Mouse (Mus musculus): ENCODE measurements around the gene Dhh. TPM values are rescaled to one million over a fixed set of nuclear protein-coding genes. Genes with fewer than 3 reads are reported as not detected.

The Dhh gene
- polyA plus RNA-seq, 2 experiments, result 0.08 TPM; not detected in 1

DNA sequence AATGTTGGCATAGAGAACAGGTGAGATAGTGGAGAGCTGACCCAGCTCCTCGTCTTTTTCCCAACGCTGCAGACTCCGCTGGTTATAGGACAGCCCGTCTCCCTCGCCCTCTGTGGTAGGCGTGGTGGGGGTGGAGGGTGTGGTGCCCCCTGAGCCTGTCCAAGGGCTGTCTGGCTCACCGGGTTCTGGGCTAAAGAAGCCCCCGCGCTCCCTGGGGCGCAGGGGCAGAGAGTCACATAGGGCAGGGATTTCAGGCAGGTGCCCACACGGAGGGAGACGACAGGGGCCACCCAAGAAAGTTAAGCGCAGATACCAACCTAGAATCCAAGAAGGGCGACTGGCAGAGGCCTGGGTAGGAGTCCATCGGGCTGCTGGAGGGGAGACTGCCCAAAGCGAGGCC lies 44.1 kb downstream of the Dhh start:
- Histone ChIP-seq H3K4me3 (ENCODE audit: insufficient read depth in 1 of 2, low read depth in 2 of 2, low read length in 2 of 2) (no peak overlapping the region), H3K27ac (no peak overlapping the region), H3K27me3 (ENCODE audit: control insufficient read depth, insufficient read depth, low read length) (no peaks in the 10 kb centered on the region), H3K9me3 (ENCODE audit: control insufficient read depth, low read length) (no peaks in the 10 kb centered on the region), H3K4me2 (ENCODE audit: low read depth) (no peak overlapping the region), H3K4me1 (replicated peaks; ENCODE audit: control insufficient read depth in 2 of 2, insufficient read depth in 2 of 2, low read length in 1 of 2) (no peaks in the 10 kb centered on the region), H3K9ac (replicated peaks) (no peak overlapping the region), H3K36me3 (replicated peaks; ENCODE audit: control insufficient read depth, insufficient read depth, low read depth) (peaks cover 91% of the 10 kb centered on the region)
- TF ChIP-seq CTCF (IDR thresholded peaks at IDR 0.05; ENCODE audit: low read depth), result no peak
- TF ChIP-seq EP300 (IDR thresholded peaks at IDR 0.05; ENCODE audit: low read depth), result no peak
- WGBS (ENCODE audit: insufficient replicate concordance), result 86% methylated on average over 16 of the region's 16 CpGs
- DNase-seq (ENCODE audit: low read depth in 3 of 3, low spot score in 3 of 3) (no peak), ATAC-seq (ENCODE audit: insufficient read depth) (no peak)

- Histone ChIP-seq H3K36me3 (replicated peaks; ENCODE audit: control insufficient read depth, insufficient read depth, low read depth) (peaks cover 93% of the 10 kb centered on the region), H3K4me1 (replicated peaks; ENCODE audit: control insufficient read depth in 2 of 2, insufficient read depth in 2 of 2, low read length in 1 of 2) (no peaks in the 10 kb centered on the region), H3K9me3 (ENCODE audit: control insufficient read depth, low read length) (no peaks in the 10 kb centered on the region), H3K4me2 (ENCODE audit: low read depth) (no peak overlapping the region), H3K27me3 (ENCODE audit: control insufficient read depth, insufficient read depth, low read length) (no peaks in the 10 kb centered on the region), H3K4me3 (ENCODE audit: insufficient read depth in 1 of 2, low read depth in 2 of 2, low read length in 2 of 2) (no peak overlapping the region), H3K9ac (replicated peaks) (no peak overlapping the region), H3K27ac (no peak overlapping the region)
- no peak for ATAC-seq (ENCODE audit: insufficient read depth)
- TF ChIP-seq EP300 (IDR thresholded peaks at IDR 0.05; ENCODE audit: low read depth) (no peak), CTCF (IDR thresholded peaks at IDR 0.05; ENCODE audit: low read depth) (no peak)
- WGBS (ENCODE audit: insufficient replicate concordance), result 88% methylated on average over 28 of the region's 28 CpGs
- DNase-seq (ENCODE audit: low read depth in 3 of 3, low spot score in 3 of 3), result no peak
Observed at GRCm38 (mm10) chr15:98853161-98853937, 45.0 kb downstream of the Dhh start.

- DNase-seq (ENCODE audit: low read depth in 3 of 3, low spot score in 3 of 3) (no peak), ATAC-seq (ENCODE audit: insufficient read depth) (no peak)
- WGBS (ENCODE audit: insufficient replicate concordance), result 88% methylated on average over 9 of the region's 9 CpGs
- Histone ChIP-seq H3K9ac (replicated peaks) (no peak overlapping the region), H3K9me3 (ENCODE audit: control insufficient read depth, low read length) (no peaks in the 10 kb centered on the region), H3K27me3 (ENCODE audit: control insufficient read depth, insufficient read depth, low read length) (no peaks in the 10 kb centered on the region), H3K4me3 (ENCODE audit: insufficient read depth in 1 of 2, low read depth in 2 of 2, low read length in 2 of 2) (no peak overlapping the region), H3K4me1 (replicated peaks; ENCODE audit: control insufficient read depth in 2 of 2, insufficient read depth in 2 of 2, low read length in 1 of 2) (no peaks in the 10 kb centered on the region), H3K4me2 (ENCODE audit: low read depth) (no peak overlapping the region), H3K27ac (no peak overlapping the region), H3K36me3 (replicated peaks; ENCODE audit: control insufficient read depth, insufficient read depth, low read depth) (peaks cover 92% of the 10 kb centered on the region)
- TF ChIP-seq EP300 (IDR thresholded peaks at IDR 0.05; ENCODE audit: low read depth) (no peak), CTCF (IDR thresholded peaks at IDR 0.05; ENCODE audit: low read depth) (no peak)
Observed at GRCm38 (mm10) chr15:98852733-98853132, 45.6 kb downstream of the Dhh start.

DNA sequence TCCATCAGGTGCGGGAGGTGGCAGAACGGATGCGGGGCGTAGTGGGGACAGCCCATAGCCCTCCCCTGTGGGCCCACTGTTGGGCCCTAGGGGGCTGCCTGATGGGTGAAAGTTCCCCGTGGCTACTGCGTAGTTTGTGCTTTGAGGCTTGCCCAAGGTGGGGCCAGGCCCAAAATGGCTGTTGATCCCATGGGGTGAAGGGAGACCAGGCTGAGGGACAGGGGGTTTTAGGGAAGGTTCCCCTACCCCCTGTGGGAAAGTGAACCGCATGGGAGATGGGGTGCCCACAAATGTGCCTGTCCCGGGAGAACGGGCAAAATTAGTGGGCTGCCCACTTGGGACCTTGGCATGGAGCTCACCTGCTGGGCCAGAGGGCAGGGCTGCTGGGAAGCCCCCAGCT lies 46.3 kb downstream of the Dhh start:
- H3K4me3 ChIP-seq (ENCODE audit: insufficient read depth in 1 of 2, low read depth in 2 of 2, low read length in 2 of 2), result no peak overlapping the region
- H3K36me3 ChIP-seq (replicated peaks; ENCODE audit: control insufficient read depth, insufficient read depth, low read depth), result peaks cover 92% of the 10 kb centered on the region
- H3K27ac ChIP-seq, result no peak overlapping the region
- no peak for TF ChIP-seq CTCF (IDR thresholded peaks at IDR 0.05; ENCODE audit: low read depth)
- TF ChIP-seq EP300 (IDR thresholded peaks at IDR 0.05; ENCODE audit: low read depth), result no peak
- H3K4me2 ChIP-seq (ENCODE audit: low read depth), result no peak overlapping the region
- H3K4me1 ChIP-seq (replicated peaks; ENCODE audit: control insufficient read depth in 2 of 2, insufficient read depth in 2 of 2, low read length in 1 of 2), result no peaks in the 10 kb centered on the region
- H3K9me3 ChIP-seq (ENCODE audit: control insufficient read depth, low read length), result no peaks in the 10 kb centered on the region
- ATAC-seq (ENCODE audit: insufficient read depth) (no peak), DNase-seq (ENCODE audit: low read depth in 3 of 3, low spot score in 3 of 3) (no peak)
- H3K9ac ChIP-seq (replicated peaks), result no peak overlapping the region
- 95% methylated on average over 9 of the region's 9 CpGs for WGBS (ENCODE audit: insufficient replicate concordance)
- H3K27me3 ChIP-seq (ENCODE audit: control insufficient read depth, insufficient read depth, low read length), result no peaks in the 10 kb centered on the region

GRCm38 (mm10) chr15:98851229-98851818 lies 47.0 kb downstream of the Dhh start:
- TF ChIP-seq EP300 (IDR thresholded peaks at IDR 0.05; ENCODE audit: low read depth) (no peak), CTCF (IDR thresholded peaks at IDR 0.05; ENCODE audit: low read depth) (no peak)

More at GRCm38 (mm10) chr15:98851229-98851818, 47.0 kb downstream of the Dhh start:
- no peak overlapping the region for H3K4me2 ChIP-seq (ENCODE audit: low read depth)
- no peak for DNase-seq (ENCODE audit: low read depth in 3 of 3, low spot score in 3 of 3)
- H3K9me3 ChIP-seq (ENCODE audit: control insufficient read depth, low read length), result no peaks in the 10 kb centered on the region
- no peak for ATAC-seq (ENCODE audit: insufficient read depth)
- no peaks in the 10 kb centered on the region for H3K4me1 ChIP-seq (replicated peaks; ENCODE audit: control insufficient read depth in 2 of 2, insufficient read depth in 2 of 2, low read length in 1 of 2)
- no peaks in the 10 kb centered on the region for H3K27me3 ChIP-seq (ENCODE audit: control insufficient read depth, insufficient read depth, low read length)
- no peak overlapping the region for H3K9ac ChIP-seq (replicated peaks)
- WGBS (ENCODE audit: insufficient replicate concordance), result 90% methylated on average over 21 of the region's 21 CpGs
- peaks cover 92% of the 10 kb centered on the region for H3K36me3 ChIP-seq (replicated peaks; ENCODE audit: control insufficient read depth, insufficient read depth, low read depth)
- no peak overlapping the region for H3K27ac ChIP-seq
- no peak overlapping the region for H3K4me3 ChIP-seq (ENCODE audit: insufficient read depth in 1 of 2, low read depth in 2 of 2, low read length in 2 of 2)

All from liver, embryonic 14.5 days (tissue).